ENCODE assay signal across 10 mouse cellular contexts in genomic region chr13:63558297-63558890, GRCm38 (mm10). TPM values are rescaled to one million over a fixed set of nuclear protein-coding genes. Genes with fewer than 3 reads are reported as not detected.
DNase-seq lines count a peak whose midpoint lies in the region; ATAC-seq lines count a peak whose summit lies in the region.
"Had no signal": no experiment of that assay in that cellular context is flagged by ENCODE, and none has a peak within 500 bp of the region (broad histone marks: within the 10 kb centered on the region; RNA-seq: fewer than 3 reads in every experiment).

No protein-coding gene starts in this region.

- 20% methylated on average over 8 of the region's 8 CpGs for WGBS in kidney, embryonic 14.5 days
- 19% methylated on average over 8 of the region's 8 CpGs for WGBS in embryonic facial prominence, embryonic 11.5 days
- WGBS in hindbrain, embryonic 15.5 days = 33% methylated on average over 8 of the region's 8 CpGs
- WGBS in midbrain, embryonic 16.5 days = 46% methylated on average over 8 of the region's 8 CpGs

- peak overlapping the region; percentile 17; the same call in 1 of the 2 replicates for H3K4me3 ChIP-seq in kidney, embryonic 14.5 days (ENCODE audit: low read length)
- H3K4me3 ChIP-seq in embryonic facial prominence, embryonic 11.5 days (ENCODE audit: low read depth, low read length) = peak overlapping the region; percentile 5; the same call in 1 of the 2 replicates
- no peak overlapping the region for H3K4me3 ChIP-seq in hindbrain, embryonic 15.5 days
- H3K4me3 ChIP-seq in midbrain, embryonic 16.5 days (ENCODE audit: low read depth, low read length) = no peak overlapping the region

- H3K9me3 ChIP-seq in kidney, embryonic 14.5 days (ENCODE audit: control insufficient read depth, low read length) = no peaks in the 10 kb centered on the region
- no peaks in the 10 kb centered on the region for H3K9me3 ChIP-seq in embryonic facial prominence, embryonic 11.5 days (replicated peaks; ENCODE audit: control insufficient read depth, low read length)
- H3K9me3 ChIP-seq in hindbrain, embryonic 15.5 days = no peaks in the 10 kb centered on the region
- no peaks in the 10 kb centered on the region for H3K9me3 ChIP-seq in midbrain, embryonic 16.5 days (replicated peaks; ENCODE audit: control insufficient read depth, low read length, poor library complexity, severe bottlenecking)

- H3K9ac ChIP-seq in kidney, embryonic 14.5 days (ENCODE audit: low read depth, low read length) = no peak overlapping the region
- no peak overlapping the region for H3K9ac ChIP-seq in embryonic facial prominence, embryonic 11.5 days (replicated peaks; ENCODE audit: low read length)
- H3K9ac ChIP-seq in hindbrain, embryonic 15.5 days = no peak overlapping the region
- no peak overlapping the region for H3K9ac ChIP-seq in midbrain, embryonic 16.5 days (ENCODE audit: low read depth, low read length)

- DNase-seq in kidney, postnatal 36 days = no peak
- peak; percentile 77 for DNase-seq in embryonic facial prominence, embryonic 11.5 days (ENCODE audit: low spot score)
- DNase-seq in urinary bladder, adult 2 months (ENCODE audit: low spot score) = no peak
- no peak for DNase-seq in thymus, postnatal 0 days (ENCODE audit: low spot score)
- no peak for DNase-seq in thymus, postnatal 14 days
- DNase-seq: kidney, adult 8-10 months; retina, postnatal 1 day had no signal

- H3K36me3 ChIP-seq in kidney, embryonic 14.5 days (ENCODE audit: control insufficient read depth, insufficient read depth, low read length) = peaks cover 12% of the 10 kb centered on the region
- no peaks in the 10 kb centered on the region for H3K36me3 ChIP-seq in embryonic facial prominence, embryonic 11.5 days (replicated peaks; ENCODE audit: control insufficient read depth, insufficient read depth, low read depth, low read length)
- H3K36me3 ChIP-seq in hindbrain, embryonic 15.5 days = no peaks in the 10 kb centered on the region
- H3K36me3 ChIP-seq in midbrain, embryonic 16.5 days (ENCODE audit: control insufficient read depth, insufficient read depth, low read length) = no peaks in the 10 kb centered on the region

- H3K27ac ChIP-seq in kidney, embryonic 14.5 days (ENCODE audit: low read depth, low read length) = peak overlapping the region; percentile 37; the same call in 1 of the 2 replicates
- H3K27ac ChIP-seq in embryonic facial prominence, embryonic 11.5 days (replicated peaks; ENCODE audit: low read depth, low read length) = no peak overlapping the region
- peak overlapping the region; percentile 1; the same call in 1 of the 2 replicates for H3K27ac ChIP-seq in hindbrain, embryonic 15.5 days (replicated peaks)
- H3K27ac ChIP-seq in midbrain, embryonic 16.5 days (ENCODE audit: low read length) = no peak overlapping the region

- ATAC-seq in kidney, embryonic 14.5 days (ENCODE audit: low FRiP score, low TSS enrichment) = no peak; the same call in 1 of the 2 replicates
- ATAC-seq in embryonic facial prominence, embryonic 11.5 days (replicated peaks; ENCODE audit: insufficient number of reproducible peaks, low FRiP score, low TSS enrichment, low read depth) = 0 out of 2 replicates have a peak, but pooled peaks have one; percentile 12
- ATAC-seq in hindbrain, embryonic 15.5 days (ENCODE audit: low FRiP score, low read depth) = no peak
- ATAC-seq in midbrain, embryonic 16.5 days = no peak

- no peaks in the 10 kb centered on the region for H3K27me3 ChIP-seq in kidney, embryonic 14.5 days (ENCODE audit: control insufficient read depth, insufficient read depth, low read length)
- H3K27me3 ChIP-seq in embryonic facial prominence, embryonic 11.5 days (ENCODE audit: control insufficient read depth, insufficient read depth, low read length) = no peaks in the 10 kb centered on the region
- H3K27me3 ChIP-seq in hindbrain, embryonic 15.5 days = no peaks in the 10 kb centered on the region
- H3K27me3 ChIP-seq in midbrain, embryonic 16.5 days (ENCODE audit: control insufficient read depth, insufficient read depth, low read depth, low read length) = no peaks in the 10 kb centered on the region

- peak overlapping the region; percentile 5; the same call in 1 of the 2 replicates for H3K4me2 ChIP-seq in kidney, embryonic 14.5 days (replicated peaks; ENCODE audit: low read depth, low read length)
- peak overlapping the region; percentile 30 for H3K4me2 ChIP-seq in embryonic facial prominence, embryonic 11.5 days (ENCODE audit: low read depth, low read length)
- H3K4me2 ChIP-seq in hindbrain, embryonic 15.5 days = peak overlapping the region; percentile 94
- 0 out of 2 replicates have a peak overlapping the region, but pooled peaks have one; percentile 5 for H3K4me2 ChIP-seq in midbrain, embryonic 16.5 days (ENCODE audit: low read length)

- H3K4me1 ChIP-seq in kidney, embryonic 14.5 days (ENCODE audit: control insufficient read depth, insufficient read depth, low read length) = peaks cover 74% of the 10 kb centered on the region
- H3K4me1 ChIP-seq in embryonic facial prominence, embryonic 11.5 days (ENCODE audit: control insufficient read depth, insufficient read depth, low read length) = peaks cover 8% of the 10 kb centered on the region; the same call in 1 of the 2 replicates
- H3K4me1 ChIP-seq in hindbrain, embryonic 15.5 days (replicated peaks) = peaks cover 89% of the 10 kb centered on the region
- H3K4me1 ChIP-seq in midbrain, embryonic 16.5 days (ENCODE audit: control insufficient read depth, insufficient read depth, low read length) = peaks cover 40% of the 10 kb centered on the region

RNA-seq across cellular contexts. Expression of gene Ptch1, which starts 15.0 kb away (rescaled TPM):
- 17.9 and 28.2 TPM in 2 replicates for polyA plus RNA-seq in kidney, embryonic 14.5 days (2014; fragmentation: Nextera tagmentation; extraction: Ambion mirVana)
- polyA plus RNA-seq in embryonic facial prominence, embryonic 11.5 days (2014; fragmentation: Nextera tagmentation; extraction: Ambion mirVana) = 24.9 and 27.4 TPM in 2 replicates
- 16.3 and 16.6 TPM in 2 replicates for polyA plus RNA-seq in hindbrain, embryonic 15.5 days (2015; fragmentation: Nextera tagmentation; extraction: Ambion mirVana)
- 14.3 and 15.0 TPM in 2 replicates for polyA plus RNA-seq in midbrain, embryonic 16.5 days (2015; fragmentation: Nextera tagmentation; extraction: Ambion mirVana)
- polyA plus RNA-seq in urinary bladder, adult 2 months (2012; rRNA removed) = 29.6 and 42.7 TPM in 2 replicates
- polyA plus RNA-seq in thymus, postnatal 0 days (2015; fragmentation: Nextera tagmentation; extraction: Ambion mirVana) = 6.4 and 6.7 TPM in 2 replicates

Comparison
In these comparisons a context has a peak if more than half of its experiments do, and no peak if none do; other contexts are left out.
1. H3K27ac ChIP-seq: peak in kidney, embryonic 14.5 days (single experiment) and hindbrain, embryonic 15.5 days (single experiment); none in embryonic facial prominence, embryonic 11.5 days (single experiment) and midbrain, embryonic 16.5 days (single experiment).
2. H3K4me2 ChIP-seq: peak in every context shown above with its lines; median percentile 94 in hindbrain, embryonic 15.5 days; 30 in embryonic facial prominence, embryonic 11.5 days; 5 in kidney, embryonic 14.5 days; 5 in midbrain, embryonic 16.5 days.
3. H3K4me3 ChIP-seq: peak in kidney, embryonic 14.5 days (single experiment) and embryonic facial prominence, embryonic 11.5 days (single experiment); none in hindbrain, embryonic 15.5 days (single experiment) and midbrain, embryonic 16.5 days (single experiment).